Mouse (Mus musculus) myocyte (in vitro differentiated cells): ENCODE data around the gene Clec4a1.

Source experiments
- E2F4 ChIP-seq: IDR thresholded peaks from one replicate; pipeline ENCODE4 v1.6.1; 2011; ENCODE audit warnings: mild to moderate bottlenecking, control low read depth, moderate library complexity; ENCODE audit not compliant: insufficient read depth
- MAX ChIP-seq: IDR thresholded peaks from one replicate; pipeline ENCODE4 v1.6.1; 2011; ENCODE audit warnings: low read depth, mild to moderate bottlenecking, control low read depth
- MYOG ChIP-seq, 3 experiments: IDR thresholded peaks; one replicate each; pipeline ENCODE4 v1.6.1; 2011; ENCODE audit warnings: control low read depth in 2 of 3, low read depth in 2 of 3, mild to moderate bottlenecking in 2 of 3; ENCODE audit not compliant: insufficient read length in 2 of 3, control insufficient read depth in 1 of 3, insufficient read depth in 1 of 3
- POLR2A ChIP-seq: IDR thresholded peaks from one replicate; pipeline ENCODE4 v1.6.1; 2011; ENCODE audit warnings: low read depth, mild to moderate bottlenecking, control low read depth, moderate library complexity; ENCODE audit not compliant: insufficient read length
- SRF ChIP-seq: IDR thresholded peaks from one replicate; pipeline ENCODE4 v1.6.1; 2011; ENCODE audit warnings: low read depth; ENCODE audit not compliant: control insufficient read depth, insufficient read length
- TCF12 ChIP-seq: IDR thresholded peaks from one replicate; pipeline ENCODE4 v1.6.1; 2011; ENCODE audit warnings: mild to moderate bottlenecking, control low read depth; ENCODE audit not compliant: poor library complexity, insufficient read depth, severe bottlenecking
- TCF3 ChIP-seq: IDR thresholded peaks from one replicate; pipeline ENCODE4 v1.6.1; 2011; ENCODE audit warnings: low read depth, control low read depth; ENCODE audit not compliant: insufficient read length

GRCm38 (mm10) chr6:122921451-122921850 lies at the start of gene Clec4a1:
- TF ChIP-seq POLR2A (no peak), TCF12 (no peak), MYOG (IDR thresholded peaks at IDR 0.05; ENCODE audit: control insufficient read depth in 1 of 3, insufficient read depth in 1 of 3, insufficient read length in 2 of 3, low read depth in 2 of 3) (no peak), TCF3 (no peak), E2F4 (no peak), SRF (no peak), MAX (no peak)
